Mouse (Mus musculus) T-helper 2 cell (primary cell): ENCODE measurements around the gene Zbed5.
"Not testable (repeated sequence)": the region's sequence is repeated elsewhere in the genome, so short reads cannot be mapped to it uniquely, and the experiment has no call there.

Source experiments
- in situ Hi-C: fragments of 300-600 bp; cut with MboI, MseI; formaldehyde crosslinking; loops from one replicate; pipeline ENCODE4 v1.15.1; 2025; ENCODE audit warnings: high pct_unique_total_duplicates

Zbed5 gene

DNA sequence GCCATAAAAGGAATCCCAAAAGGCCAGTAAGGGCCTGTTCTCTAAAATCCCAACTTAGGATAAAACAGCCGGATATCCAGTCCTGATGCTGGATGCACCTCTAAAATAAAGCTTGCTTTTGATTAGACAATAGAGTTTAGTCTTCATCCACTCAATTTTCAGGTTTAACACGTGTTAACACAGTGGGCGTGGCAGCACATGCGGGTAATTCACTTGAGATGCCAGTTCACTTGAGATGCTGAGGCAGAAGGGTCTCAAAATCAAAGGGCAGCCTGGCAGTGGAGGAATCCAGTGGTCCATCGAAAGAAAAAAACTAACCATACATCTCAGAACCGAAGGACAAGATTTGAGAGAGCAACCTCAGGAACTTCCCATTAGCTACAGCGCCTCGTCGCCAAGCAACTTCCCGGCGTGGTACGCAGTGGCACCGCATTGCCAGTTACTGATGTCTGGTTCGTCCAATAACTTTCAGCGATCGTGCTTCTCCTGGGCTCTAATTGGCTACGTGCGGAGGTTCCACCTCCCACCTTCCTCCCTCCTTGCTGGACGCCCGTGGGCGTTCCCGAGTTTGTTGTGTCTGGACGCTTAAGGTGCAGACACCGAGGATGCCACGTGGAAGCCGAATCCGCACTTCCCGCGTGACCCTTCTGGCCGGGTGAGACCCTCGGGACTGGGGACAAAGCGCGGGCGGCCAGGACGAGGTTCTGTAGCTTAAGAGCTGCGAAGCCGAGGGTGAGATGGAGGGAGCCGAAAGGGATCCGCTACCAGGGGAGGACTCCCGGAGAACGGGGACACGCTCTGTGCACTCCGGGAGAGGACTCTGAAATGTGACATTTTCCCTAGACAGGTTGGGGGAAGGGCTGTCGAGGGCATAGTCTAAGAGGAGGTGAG lies at the start of gene Zbed5:
TSS of gene Zbed5 (plus strand) at position 526 of the 891 bp plus-strand sequence.
- in situ Hi-C loops = no loop called here

DNA sequence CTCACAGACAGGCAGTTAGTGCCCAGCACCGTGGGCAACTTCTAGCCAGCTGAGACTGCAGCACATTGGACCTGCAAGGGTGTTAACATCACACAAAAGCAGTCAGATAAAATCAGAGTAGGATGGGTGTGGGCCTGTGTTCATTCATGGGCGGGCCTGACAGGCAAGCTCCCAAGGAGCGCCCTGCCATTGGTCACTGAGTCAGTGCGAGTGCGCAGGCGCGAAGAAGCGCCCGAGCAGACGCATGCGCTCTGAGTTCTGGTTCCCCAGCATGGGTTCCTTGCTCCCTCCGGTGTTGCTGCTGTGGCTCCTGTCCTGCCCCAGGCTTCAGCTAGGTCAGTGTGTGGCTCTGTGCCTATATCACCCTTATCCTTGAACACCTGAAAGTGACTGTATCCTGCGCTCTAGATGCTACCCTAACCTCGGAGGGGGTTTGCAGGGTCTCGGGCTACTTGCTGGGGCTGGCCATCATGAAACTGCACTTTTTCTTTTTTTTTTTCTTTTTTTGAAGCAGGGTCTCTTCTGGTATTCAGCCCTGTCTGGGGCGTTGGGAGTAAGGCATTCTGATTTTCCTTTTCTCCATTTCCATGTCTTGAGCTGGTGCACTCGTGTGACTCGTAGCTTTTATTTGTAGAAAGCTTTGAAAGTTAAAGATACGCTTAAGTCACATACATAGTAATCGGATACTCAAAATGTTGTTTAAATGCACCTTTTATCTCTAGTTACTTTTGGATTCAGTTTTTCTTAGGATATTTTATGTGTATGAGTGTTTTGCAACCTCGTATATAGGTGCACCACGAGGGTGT lies 48.6 kb upstream of the Zbed5 start, which contains the start of gene Sumf2:
TSS of gene Sumf2 (plus strand) at position 235 of the 806 bp plus-strand sequence.
- in situ Hi-C loops = loop anchor here (5.0 kb wide), 2 partner anchors 55 to 345 kb away; partner anchors contain the start of gene Sfswap

DNA sequence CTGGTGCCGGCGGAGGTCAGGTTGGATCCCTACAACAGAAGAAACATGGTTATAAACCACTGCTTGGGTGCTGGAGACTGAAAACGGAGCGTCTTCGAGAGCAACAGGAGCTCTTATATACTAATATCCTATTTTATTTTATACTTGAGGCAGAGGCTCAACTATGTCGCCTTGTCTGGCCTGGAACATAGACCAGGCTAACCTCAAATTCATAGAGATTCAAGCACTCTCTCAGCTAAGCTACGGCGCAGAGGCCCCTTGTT lies 48.0 kb upstream of the Zbed5 start:
- in situ Hi-C loops = loop anchor here (5.0 kb wide), 2 partner anchors 55 to 345 kb away; partner anchors contain the start of gene Sfswap

DNA sequence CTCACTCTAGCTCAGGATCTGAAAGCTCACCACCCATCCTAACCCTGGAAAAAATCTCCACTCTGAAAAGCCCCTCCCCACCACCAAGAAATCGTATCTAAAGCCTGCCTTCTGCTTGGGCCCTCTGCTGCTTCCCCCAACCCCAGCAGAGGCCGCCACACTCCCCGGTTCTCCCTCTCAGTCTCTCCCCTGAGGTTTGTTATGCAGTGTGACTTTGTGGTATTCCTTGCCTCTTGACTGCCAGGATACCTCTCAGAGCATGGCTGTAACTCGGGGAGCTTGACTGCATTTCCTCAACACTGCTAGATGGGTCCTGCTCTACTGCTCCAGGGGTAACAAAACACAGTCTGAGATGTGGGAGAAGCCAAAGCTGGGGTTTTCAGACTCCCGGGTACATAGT lies 40.4 kb upstream of the Zbed5 start:
- in situ Hi-C loops = no loop called here

DNA sequence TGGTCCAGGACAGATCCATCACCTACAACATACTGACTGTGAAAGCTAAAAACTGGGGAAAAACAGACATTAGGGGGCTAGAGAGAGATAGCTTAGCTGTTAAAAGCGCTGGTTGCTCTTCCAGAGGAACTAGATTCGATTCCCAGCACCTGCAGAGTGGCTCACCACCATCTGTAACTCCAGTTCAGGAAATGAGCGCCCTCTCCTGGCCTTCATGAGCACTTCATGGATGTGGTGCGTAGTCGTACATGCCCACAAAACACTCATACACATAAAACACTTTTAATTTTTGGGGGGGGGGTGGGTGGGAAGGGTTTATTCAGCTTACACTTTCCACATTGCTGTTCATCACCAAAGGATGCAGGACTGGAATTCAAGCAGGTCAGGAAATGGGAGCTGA lies 39.1 kb upstream of the Zbed5 start:
- in situ Hi-C loops = no loop called here

DNA sequence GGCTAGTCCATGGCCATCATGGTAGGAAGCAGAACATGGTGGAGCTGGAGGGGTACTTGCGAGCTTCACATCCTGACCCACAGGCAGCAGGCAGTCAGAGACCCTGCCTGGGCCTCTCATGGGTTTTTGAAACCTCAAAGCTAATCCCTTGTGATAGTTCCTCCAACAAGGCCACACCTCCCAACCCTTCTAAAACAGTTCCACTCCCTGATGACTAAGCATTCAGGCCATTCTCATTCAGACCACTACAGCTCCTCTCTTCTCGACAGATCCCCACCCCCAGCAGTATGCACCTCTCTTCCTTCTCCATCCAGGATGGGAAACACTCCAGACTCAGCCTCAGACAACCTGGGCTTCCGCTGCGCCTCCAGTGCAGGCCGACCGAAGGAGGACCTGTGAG lies 33.2 kb upstream of the Zbed5 start:
- in situ Hi-C loops = loop anchor here (5.0 kb wide), 1 partner anchor 475 kb away; no protein-coding TSS in a partner anchor

DNA sequence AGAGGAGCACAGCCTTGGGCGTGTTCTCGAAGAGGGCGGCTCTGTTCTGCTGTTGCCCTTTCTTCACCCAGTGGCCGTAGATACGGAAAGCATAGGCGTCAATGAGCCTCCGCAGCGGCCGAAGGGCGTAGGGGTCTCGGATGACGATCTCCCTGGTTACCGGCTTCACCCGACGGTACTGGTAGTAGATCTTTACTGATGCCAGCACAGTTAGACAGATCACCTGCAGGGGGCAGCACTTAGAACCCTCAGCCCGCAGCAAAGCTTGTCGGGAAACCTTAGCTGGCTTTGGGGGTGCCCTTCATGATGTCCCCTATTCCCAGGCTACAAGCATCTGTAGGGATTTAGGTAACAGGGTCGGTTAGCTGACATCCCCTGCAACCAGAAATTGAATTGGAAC lies 31.1 kb upstream of the Zbed5 start:
- in situ Hi-C loops = loop anchor here (5.0 kb wide), 1 partner anchor 477 kb away; no protein-coding TSS in a partner anchor

DNA sequence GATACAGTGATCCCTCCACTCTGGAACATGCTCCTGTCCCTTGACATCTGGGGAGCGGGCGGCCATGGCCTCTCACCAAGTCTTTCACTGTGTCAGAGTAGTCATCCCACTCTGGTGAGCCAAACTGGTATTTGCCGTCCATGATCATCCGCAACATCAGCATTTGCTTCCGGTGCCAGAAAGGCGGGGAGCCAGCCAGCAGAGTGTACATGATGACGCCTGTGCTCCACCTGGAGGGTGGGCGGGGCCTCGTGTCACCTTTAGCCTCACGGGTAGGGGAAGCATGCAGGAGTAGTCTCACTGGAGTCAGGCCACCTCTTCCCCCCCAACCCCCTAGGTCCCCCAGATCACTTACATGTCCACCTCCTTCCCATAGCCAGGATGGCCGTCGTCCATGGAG lies 29.7 kb upstream of the Zbed5 start:
- in situ Hi-C loops = no loop called here

DNA sequence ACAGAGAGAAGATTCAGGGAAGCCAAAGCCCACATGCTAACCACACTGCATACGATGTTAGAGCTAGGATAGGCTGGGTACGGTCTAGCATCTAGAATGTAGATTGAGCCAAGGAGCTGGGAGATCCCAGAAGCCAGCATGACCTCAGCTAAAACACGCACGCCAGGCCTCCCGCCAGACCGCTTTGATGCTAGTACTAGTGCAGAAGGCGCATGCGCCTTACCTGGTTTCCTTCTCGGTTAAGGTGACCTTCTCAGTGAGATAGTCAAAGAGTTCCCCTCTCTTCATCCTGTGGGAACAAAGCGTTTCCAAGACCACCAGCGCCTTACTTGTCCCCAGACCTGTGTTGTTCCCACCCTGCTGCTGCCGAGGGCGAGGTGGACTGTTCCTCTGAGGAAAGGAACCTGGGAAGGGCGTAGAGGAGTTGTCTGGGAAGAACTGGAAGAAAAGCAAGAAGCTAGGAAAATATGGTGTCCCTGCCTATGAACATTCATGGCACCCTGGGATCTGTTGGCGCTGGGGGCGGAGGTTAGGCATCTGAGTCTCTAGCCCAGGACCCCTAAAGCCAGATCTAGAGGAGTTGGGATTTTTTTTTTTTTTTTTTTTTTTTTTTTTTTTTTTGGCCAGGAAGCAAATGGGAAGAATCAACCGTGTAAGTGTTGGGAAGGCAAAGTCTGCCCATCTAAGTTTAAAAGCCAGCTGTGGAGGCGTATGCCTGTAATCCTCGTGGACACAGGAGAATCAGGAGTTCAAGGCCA lies 26.1 kb upstream of the Zbed5 start:
- in situ Hi-C loops = no loop called here

DNA sequence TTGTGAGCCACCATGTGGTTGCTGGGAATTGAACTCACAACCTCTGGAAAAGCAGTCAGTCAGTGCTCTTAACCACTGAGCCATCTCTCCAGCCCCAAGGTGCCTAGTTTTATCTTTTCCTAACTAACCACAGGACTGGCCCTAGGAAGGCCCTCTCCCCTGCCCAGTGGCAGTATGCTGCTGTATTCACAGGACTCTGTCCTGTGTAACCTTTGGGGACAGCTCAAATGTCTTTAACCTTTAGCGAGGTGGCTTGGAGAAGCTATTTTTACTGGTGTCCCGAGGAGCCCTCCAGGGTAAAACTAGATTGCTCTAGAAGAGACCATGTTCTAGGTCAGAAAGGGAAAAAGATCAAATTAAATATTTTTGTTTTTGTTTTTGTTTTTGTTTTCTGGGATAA lies 24.3 kb upstream of the Zbed5 start:
- in situ Hi-C loops = no loop called here

DNA sequence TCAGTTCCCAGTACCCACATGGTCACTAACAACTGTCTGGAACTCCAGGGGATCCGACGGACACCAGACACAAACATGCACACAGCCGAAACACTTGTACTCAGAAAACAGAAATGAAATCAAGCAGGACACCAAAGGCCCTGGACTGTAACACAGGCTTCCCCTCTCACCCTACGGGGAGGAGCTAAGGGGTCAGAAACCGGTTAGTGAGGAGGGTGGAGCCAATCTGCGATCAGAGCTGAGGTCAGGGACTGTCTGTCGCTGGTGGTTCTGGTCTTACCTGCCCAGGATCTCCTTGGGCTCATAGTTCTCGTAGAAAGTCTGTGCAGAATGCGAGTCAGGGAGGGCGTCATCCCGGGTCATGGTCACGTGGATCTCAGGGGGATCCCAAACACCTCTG lies 21.6 kb upstream of the Zbed5 start:
- in situ Hi-C loops = no loop called here

DNA sequence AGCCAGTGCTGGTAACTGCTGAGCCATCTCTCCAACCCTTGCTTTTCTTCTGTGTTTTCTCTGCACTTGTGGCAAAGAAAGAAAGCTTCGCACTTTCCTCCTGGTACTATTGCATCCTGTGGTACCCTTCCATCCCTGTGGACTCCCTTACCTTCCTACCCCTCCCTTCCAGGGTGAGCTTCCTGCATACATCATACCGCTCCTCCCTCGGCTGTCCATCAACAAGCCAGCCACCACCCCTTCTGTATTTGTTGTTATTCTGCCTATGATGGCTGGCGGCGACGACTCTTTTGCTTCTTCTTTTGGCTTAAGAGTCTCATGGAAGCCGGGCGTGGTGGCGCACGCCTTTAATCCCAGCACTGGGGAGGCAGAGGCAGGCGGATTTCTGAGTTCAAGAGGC lies 20.4 kb upstream of the Zbed5 start:
- in situ Hi-C loops = no loop called here

DNA sequence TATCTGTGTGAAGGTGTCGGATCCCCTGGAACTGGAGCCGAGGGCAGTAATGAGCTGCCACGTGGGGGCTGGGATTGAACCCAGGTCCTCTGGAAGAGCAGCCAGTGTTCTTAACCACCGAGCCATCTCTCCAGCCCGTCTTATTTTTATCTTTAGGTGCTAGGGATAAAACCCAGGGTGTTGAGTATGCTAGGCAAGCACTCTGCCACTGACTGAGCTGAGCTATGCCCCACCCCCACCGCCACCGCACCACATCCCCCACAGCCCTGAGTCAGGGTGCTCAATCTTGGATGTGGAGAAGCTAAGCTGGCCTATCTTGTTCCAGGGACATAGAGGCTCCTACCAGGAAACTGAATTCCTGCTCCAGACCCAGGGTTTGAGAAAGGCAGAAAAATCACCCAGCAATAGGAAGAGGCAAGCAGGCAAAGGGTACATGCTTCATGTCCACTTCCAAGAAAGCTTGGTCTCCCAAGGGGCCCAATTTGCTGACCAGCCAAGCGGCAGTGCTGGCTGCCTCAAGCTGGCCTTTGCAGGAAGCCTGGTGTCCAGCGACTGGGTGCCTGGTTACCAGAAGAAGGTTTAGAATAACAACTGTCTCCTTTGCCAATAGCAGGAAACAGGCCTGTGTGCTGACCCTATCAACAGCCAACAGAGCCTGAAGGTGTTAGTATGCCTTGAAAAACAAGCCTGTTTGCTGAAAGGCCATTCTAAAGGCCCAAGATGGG lies 17.6 kb upstream of the Zbed5 start:
- in situ Hi-C loops = no loop called here

DNA sequence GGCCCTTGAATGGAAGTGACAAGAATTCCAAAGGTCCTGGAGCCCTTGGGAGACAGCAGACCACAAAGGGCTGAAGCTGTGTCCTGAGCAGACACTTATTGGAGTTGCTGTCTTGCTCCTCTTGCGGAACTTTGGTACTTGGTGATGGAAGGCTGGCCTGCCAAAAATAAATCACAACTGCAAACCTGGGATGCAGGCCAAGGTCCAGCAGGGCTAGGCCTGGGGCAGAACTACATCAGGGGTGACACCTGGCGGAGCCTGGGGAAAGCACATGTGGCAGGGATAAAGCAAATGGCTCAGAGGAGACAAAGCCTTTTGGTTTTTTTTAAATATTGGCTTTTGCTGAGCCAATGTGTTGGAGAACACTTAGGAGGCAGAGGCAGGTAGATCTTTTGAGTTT lies 16.6 kb upstream of the Zbed5 start:
- in situ Hi-C loops = no loop called here

DNA sequence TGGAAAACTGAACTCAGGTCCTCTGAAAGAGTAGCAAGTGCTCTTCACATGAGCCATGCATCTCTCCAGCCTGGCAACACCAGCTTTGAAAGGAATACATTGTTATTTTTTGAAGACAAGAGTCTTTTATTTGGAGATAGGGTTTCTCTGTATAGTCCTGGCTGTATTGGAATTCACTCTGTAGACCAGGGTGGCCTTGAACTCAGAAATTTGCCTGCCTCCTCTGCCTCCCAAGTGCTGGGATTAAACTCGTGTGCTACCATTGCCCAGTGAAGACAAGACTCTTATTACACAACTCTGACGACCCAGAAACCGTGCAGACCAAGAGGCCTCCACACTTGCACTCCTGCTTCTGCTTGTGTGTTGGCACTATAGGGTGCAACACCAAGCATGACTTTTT lies 15.6 kb upstream of the Zbed5 start:
- in situ Hi-C loops = no loop called here

DNA sequence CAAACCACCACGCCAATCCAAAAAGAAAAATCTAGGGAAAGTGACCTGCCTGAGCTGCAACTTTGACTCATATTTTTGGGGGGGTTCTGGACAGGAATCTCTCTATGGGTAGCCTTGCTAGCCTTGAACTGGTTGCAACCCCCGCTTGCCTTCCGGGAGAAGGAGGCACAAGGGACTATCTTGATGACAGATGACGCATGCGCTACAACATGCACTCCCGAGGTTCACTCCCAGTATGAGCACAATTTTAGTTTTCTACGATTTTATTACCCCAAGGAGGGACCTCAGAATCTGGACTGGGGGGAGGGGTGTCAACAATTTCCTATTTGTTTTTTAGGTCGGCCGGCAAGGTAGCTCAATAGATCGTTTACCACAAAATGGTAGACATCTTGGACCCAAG lies 9.3 kb upstream of the Zbed5 start:
- in situ Hi-C loops = loop anchor here (5.0 kb wide), 1 partner anchor 99 kb away; the partner anchor contains the start of gene Psph

DNA sequence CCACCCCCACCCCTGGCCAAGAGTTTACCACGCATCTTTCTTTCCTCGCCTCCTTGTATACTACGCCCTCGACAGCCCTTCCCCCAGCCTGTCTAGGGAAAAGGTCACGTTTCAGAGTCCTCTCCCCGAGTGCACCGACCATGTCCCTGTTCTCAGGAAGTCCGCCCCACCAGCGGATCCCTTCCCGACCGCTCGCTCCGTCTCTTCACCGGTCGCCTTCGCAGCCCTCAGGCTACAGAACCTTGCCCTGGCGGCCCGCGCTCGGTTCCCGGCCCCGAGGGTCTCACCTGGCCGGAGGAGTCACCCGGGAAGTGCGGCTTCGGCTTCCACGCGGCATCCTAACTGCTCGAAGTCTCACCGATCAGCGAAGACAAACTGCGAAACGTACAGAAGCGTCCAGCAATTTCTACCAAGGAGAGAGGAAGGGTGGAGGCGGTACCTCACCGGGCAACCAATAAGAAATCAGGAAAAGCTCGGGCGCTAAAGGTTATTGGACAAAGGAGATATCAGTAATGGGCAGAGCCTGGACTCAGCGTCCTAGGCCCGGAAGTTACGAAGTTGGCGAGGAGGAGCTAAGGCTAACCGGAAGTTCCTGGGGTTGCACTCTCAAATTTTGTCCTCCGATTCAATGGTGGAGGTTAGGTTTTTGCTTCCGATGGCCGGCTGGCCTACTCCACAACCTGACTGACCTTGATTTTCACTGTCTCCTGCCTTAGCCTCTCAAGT lies 8.4 kb upstream of the Zbed5 start, which contains the start of gene Chchd2:
TSS of gene Chchd2 (minus strand) at position 560 of the 726 bp plus-strand sequence.
- in situ Hi-C loops = loop anchor here (5.0 kb wide), 1 partner anchor 100 kb away; the partner anchor contains the start of gene Psph

DNA sequence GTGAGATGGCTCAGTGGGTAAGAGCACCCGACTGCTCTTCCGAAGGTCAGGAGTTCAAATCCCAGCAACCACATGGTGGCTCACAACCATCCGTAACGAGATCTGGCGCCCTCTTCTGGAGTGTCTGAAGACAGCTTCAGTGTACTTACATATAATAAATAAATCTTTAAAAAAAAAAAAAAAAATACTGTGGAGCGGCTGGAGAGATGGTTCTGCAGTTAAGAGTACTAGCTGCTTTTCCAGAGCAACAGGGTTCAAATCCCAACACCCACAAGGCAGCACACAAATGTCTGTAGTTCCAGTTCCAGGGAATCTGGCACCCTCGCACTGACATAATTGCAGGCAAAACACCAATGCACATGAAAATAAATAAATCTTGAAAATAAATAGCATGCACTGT lies 5.1 kb upstream of the Zbed5 start:
- in situ Hi-C loops = not testable (repeated sequence)

DNA sequence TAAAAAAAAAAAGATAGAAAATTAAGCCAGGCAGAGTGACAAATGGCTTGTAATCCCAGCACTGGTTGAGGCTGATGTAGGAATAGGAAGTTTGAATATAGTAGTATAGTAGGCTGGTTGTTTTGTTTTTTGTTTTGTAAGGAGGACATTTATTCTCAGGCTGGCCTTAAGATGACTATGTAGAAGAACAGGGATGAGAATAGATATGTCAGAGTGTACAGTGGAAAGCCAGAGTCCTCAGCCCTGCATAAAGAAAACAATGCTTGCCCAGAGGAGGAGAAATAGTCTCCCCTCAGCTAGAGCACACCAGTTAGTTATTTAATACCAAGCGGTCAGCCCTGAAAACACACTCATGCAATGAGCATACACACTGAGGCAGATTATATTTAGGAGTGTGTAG lies 2.9 kb downstream of the Zbed5 start, which contains the start of gene Phkg1:
TSS of gene Phkg1 (minus strand) at position 101 of the 400 bp plus-strand sequence.
- in situ Hi-C loops = no loop called here

DNA sequence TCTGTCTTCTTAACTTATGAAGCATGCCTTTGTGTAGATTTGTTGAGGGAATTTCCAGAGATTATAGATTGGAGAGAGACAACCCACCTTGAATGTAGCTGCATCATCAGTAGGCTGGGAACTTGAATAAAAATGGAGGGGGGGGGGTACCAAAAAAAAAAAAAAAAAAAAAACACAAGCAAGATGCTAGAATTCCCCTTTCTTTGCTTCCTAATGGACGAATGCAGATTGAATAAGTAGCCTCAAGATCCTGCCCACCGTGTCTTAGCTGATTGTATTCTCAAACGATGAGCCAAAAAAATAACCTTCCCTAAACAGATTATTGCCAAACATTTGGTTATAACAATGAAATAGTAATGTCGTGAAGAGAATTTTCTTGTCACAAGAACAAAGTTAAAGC lies 12.3 kb downstream of the Zbed5 start:
- in situ Hi-C loops = no loop called here
